Mouse (Mus musculus): ENCODE measurements around the gene Cntn4. TPM values are rescaled to one million over a fixed set of nuclear protein-coding genes. Genes with fewer than 3 reads are reported as not detected.

Gene Cntn4
- polyA plus RNA-seq, 1 experiment = not detected

DNA sequence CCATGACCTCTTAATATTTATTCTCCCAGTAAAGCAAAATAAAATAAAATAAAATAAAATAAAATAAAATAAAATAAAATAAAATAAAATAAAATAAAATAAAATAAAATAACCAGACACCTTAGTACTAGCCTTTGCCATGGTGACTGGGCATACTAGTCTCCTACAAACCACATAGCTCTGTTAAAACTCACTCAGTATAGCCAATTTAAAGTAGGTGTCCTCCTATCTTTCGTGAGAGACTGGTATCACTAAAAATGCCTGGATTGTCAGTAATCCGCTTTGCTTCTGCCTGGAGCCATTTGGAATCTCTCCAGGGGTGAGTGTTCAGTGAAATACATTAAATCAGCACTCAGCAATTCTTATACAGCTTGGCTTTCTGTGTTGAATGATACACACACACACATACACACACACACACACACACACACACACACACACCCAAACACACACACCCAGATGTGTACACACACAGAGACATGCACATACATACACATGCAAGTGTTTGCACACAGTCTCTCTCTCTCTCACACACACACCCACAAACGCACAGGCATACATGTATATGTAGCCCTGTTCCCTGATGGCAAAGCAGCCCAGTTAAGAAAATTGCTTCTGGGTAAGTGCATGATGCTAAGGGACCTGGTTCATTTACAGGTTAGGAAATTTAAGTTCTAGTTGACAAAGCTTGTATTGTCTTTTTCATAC lies 776.8 kb downstream of the Cntn4 start:
- 84% methylated on average over 3 of the region's 3 CpGs for WGBS
- no peak for DNase-seq

GRCm38 (mm10) chr6:106455616-106456015 lies 778.2 kb downstream of the Cntn4 start:
- WGBS = 77% methylated on average over 3 of the region's 3 CpGs

More for the DNA sequence above, 776.8 kb downstream of the Cntn4 start:
- Histone ChIP-seq H3K36me3 (ENCODE audit: control insufficient read depth, insufficient read depth, low read length) (no peaks in the 10 kb centered on the region), H3K27ac (ENCODE audit: insufficient read depth, low read depth, low read length) (no peak overlapping the region), H3K27me3 (replicated peaks; ENCODE audit: control insufficient read depth, insufficient read depth, low read length) (no peaks in the 10 kb centered on the region), H3K4me1 (ENCODE audit: control insufficient read depth, insufficient read depth, low read length) (no peaks in the 10 kb centered on the region), H3K4me3 (ENCODE audit: insufficient read depth, low read depth, low read length) (no peak overlapping the region)
- TF ChIP-seq CTCF (conservative IDR thresholded peaks at IDR 0.05; ENCODE audit: insufficient read depth, insufficient read length, low read depth, low read length) = no peak
- no peak for TF ChIP-seq POLR2A (IDR thresholded peaks at IDR 0.05; ENCODE audit: low read depth, low read length)

GRCm38 (mm10) chr6:106458166-106458565 lies 780.7 kb downstream of the Cntn4 start:
- 62% methylated on average over 6 of the region's 6 CpGs for WGBS

More at GRCm38 (mm10) chr6:106455616-106456015, 778.2 kb downstream of the Cntn4 start:
- no peak for TF ChIP-seq POLR2A (IDR thresholded peaks at IDR 0.05; ENCODE audit: low read depth, low read length)
- TF ChIP-seq CTCF (conservative IDR thresholded peaks at IDR 0.05; ENCODE audit: insufficient read depth, insufficient read length, low read depth, low read length) = no peak
- no peak for DNase-seq
- Histone ChIP-seq H3K27me3 (replicated peaks; ENCODE audit: control insufficient read depth, insufficient read depth, low read length) (no peaks in the 10 kb centered on the region), H3K27ac (ENCODE audit: insufficient read depth, low read depth, low read length) (no peak overlapping the region), H3K4me3 (ENCODE audit: insufficient read depth, low read depth, low read length) (no peak overlapping the region), H3K4me1 (ENCODE audit: control insufficient read depth, insufficient read depth, low read length) (no peaks in the 10 kb centered on the region), H3K36me3 (ENCODE audit: control insufficient read depth, insufficient read depth, low read length) (no peaks in the 10 kb centered on the region)

DNA sequence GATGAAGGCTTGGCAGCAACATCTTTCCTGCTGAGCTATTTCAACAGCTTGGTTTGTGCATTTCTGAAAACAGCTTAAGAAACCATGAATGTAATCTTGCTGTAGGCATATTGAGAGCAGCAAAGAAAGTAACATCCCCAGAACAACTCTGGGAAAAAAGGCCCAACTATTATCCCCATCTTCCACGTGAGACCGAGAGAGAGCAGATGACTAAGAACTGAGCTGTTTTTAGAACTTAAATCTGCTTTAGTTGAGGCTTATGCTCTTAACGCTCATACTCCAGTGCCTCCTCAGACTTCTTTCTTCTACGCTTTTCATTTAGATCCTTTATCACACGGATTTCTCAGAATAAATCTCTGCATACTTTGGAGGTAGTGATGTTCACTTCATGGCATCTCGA lies 784.9 kb downstream of the Cntn4 start:
- Histone ChIP-seq H3K36me3 (ENCODE audit: control insufficient read depth, insufficient read depth, low read length) (no peaks in the 10 kb centered on the region), H3K4me1 (ENCODE audit: control insufficient read depth, insufficient read depth, low read length) (no peaks in the 10 kb centered on the region), H3K27ac (ENCODE audit: insufficient read depth, low read depth, low read length) (no peak overlapping the region), H3K4me3 (ENCODE audit: insufficient read depth, low read depth, low read length) (no peak overlapping the region), H3K27me3 (replicated peaks; ENCODE audit: control insufficient read depth, insufficient read depth, low read length) (no peaks in the 10 kb centered on the region)
- WGBS = 88% methylated on average over 6 of the region's 6 CpGs
- TF ChIP-seq POLR2A (IDR thresholded peaks at IDR 0.05; ENCODE audit: low read depth, low read length) (no peak), CTCF (conservative IDR thresholded peaks at IDR 0.05; ENCODE audit: insufficient read depth, insufficient read length, low read depth, low read length) (no peak)
- no peak for DNase-seq

More at GRCm38 (mm10) chr6:106458166-106458565, 780.7 kb downstream of the Cntn4 start:
- Histone ChIP-seq H3K36me3 (ENCODE audit: control insufficient read depth, insufficient read depth, low read length) (no peaks in the 10 kb centered on the region), H3K4me1 (ENCODE audit: control insufficient read depth, insufficient read depth, low read length) (no peaks in the 10 kb centered on the region), H3K27ac (ENCODE audit: insufficient read depth, low read depth, low read length) (no peak overlapping the region), H3K27me3 (replicated peaks; ENCODE audit: control insufficient read depth, insufficient read depth, low read length) (no peaks in the 10 kb centered on the region), H3K4me3 (ENCODE audit: insufficient read depth, low read depth, low read length) (no peak overlapping the region)
- DNase-seq = no peak
- TF ChIP-seq POLR2A (IDR thresholded peaks at IDR 0.05; ENCODE audit: low read depth, low read length) = no peak
- no peak for TF ChIP-seq CTCF (conservative IDR thresholded peaks at IDR 0.05; ENCODE audit: insufficient read depth, insufficient read length, low read depth, low read length)

GRCm38 (mm10) chr6:106463857-106464256 lies 786.4 kb downstream of the Cntn4 start:
- Histone ChIP-seq H3K27me3 (replicated peaks; ENCODE audit: control insufficient read depth, insufficient read depth, low read length) (no peaks in the 10 kb centered on the region), H3K4me3 (ENCODE audit: insufficient read depth, low read depth, low read length) (no peak overlapping the region), H3K4me1 (ENCODE audit: control insufficient read depth, insufficient read depth, low read length) (no peaks in the 10 kb centered on the region), H3K36me3 (ENCODE audit: control insufficient read depth, insufficient read depth, low read length) (no peaks in the 10 kb centered on the region), H3K27ac (ENCODE audit: insufficient read depth, low read depth, low read length) (no peak overlapping the region)
- 86% methylated on average over 2 of the region's 2 CpGs for WGBS
- DNase-seq = no peak
- TF ChIP-seq POLR2A (IDR thresholded peaks at IDR 0.05; ENCODE audit: low read depth, low read length) (no peak), CTCF (conservative IDR thresholded peaks at IDR 0.05; ENCODE audit: insufficient read depth, insufficient read length, low read depth, low read length) (no peak)

DNA sequence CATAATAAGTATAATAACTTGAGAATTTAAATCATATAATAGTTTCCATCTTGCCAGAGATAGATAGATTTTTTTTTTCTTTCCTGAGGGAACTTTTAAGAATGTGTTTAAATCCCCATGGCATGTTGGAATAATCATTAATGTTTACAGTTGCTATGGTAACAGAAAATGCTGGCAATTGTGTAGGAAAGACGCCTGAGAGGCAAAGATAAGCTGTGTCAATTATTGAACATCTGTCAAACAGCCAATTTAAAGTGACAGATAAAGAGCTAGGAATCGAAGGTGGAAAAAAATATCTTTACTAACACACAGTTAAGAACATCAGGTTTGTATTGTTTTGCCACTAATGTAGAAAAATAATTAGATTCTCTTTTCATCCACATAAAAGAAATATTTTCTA lies 788.3 kb downstream of the Cntn4 start:
- DNase-seq = no peak
- Histone ChIP-seq H3K4me3 (ENCODE audit: insufficient read depth, low read depth, low read length) (no peak overlapping the region), H3K36me3 (ENCODE audit: control insufficient read depth, insufficient read depth, low read length) (no peaks in the 10 kb centered on the region), H3K27me3 (replicated peaks; ENCODE audit: control insufficient read depth, insufficient read depth, low read length) (no peaks in the 10 kb centered on the region), H3K4me1 (ENCODE audit: control insufficient read depth, insufficient read depth, low read length) (no peaks in the 10 kb centered on the region), H3K27ac (ENCODE audit: insufficient read depth, low read depth, low read length) (no peak overlapping the region)
- 44% methylated on average over 2 of the region's 2 CpGs for WGBS
- TF ChIP-seq CTCF (conservative IDR thresholded peaks at IDR 0.05; ENCODE audit: insufficient read depth, insufficient read length, low read depth, low read length) (no peak), POLR2A (IDR thresholded peaks at IDR 0.05; ENCODE audit: low read depth, low read length) (no peak)

GRCm38 (mm10) chr6:106466267-106467029 lies 789.0 kb downstream of the Cntn4 start:
- Histone ChIP-seq H3K27ac (ENCODE audit: insufficient read depth, low read depth, low read length) (no peak overlapping the region), H3K36me3 (ENCODE audit: control insufficient read depth, insufficient read depth, low read length) (no peaks in the 10 kb centered on the region), H3K4me3 (ENCODE audit: insufficient read depth, low read depth, low read length) (no peak overlapping the region), H3K27me3 (replicated peaks; ENCODE audit: control insufficient read depth, insufficient read depth, low read length) (no peaks in the 10 kb centered on the region), H3K4me1 (ENCODE audit: control insufficient read depth, insufficient read depth, low read length) (no peaks in the 10 kb centered on the region)
- WGBS = 74% methylated on average over 5 of the region's 5 CpGs
- TF ChIP-seq CTCF (conservative IDR thresholded peaks at IDR 0.05; ENCODE audit: insufficient read depth, insufficient read length, low read depth, low read length) (no peak), POLR2A (IDR thresholded peaks at IDR 0.05; ENCODE audit: low read depth, low read length) (no peak)
- no peak for DNase-seq
